8 mouse cellular contexts compared by ENCODE assay signal in the genomic region with DNA sequence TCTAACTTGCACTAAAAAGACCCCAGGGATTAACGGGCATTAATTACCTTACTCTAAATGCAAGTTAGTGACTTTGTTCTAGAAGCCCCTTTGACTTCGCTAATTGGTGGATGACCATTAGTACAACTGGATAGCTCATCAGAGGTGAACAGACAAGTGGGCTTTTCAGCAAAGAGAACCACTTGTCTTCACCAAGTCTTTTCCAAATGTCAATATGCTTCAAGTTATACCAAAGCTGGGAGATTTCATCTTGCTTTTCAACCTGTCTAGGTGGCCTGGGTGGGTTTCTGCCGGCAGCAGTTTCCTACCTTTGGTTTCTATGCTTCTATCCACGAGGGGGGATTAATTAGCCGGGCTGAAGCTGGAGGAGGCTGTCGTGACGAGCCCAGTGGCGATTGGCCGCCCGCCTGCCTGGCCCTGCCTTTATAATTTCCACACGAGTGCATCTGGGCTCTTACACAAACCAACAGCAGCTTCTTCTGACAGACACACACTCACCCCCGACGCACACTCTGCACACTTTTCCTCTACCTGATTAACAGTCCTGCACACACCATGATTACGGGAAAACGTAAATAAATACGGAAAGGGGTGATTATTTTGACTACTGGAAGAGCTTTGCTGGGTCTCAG. TPM values are rescaled to one million over a fixed set of nuclear protein-coding genes. Genes with fewer than 3 reads are reported as not detected.
DNase-seq lines count a peak whose midpoint lies in the region; ATAC-seq lines count a peak whose summit lies in the region.

A gene (plus strand): TSS at position 455 of the 632 bp plus-strand sequence.

- intact Hi-C loops in heart, postnatal 10 days (cut with DNase I), result no loop called here

- H3K9ac ChIP-seq in embryonic facial prominence, embryonic 14.5 days (ENCODE audit: low read depth, low read length), result peak within 1 kb of the TSS; percentile 91
- peak within 1 kb of the TSS; percentile 85 for H3K9ac ChIP-seq in limb, embryonic 11.5 days (ENCODE audit: low read length)

- peak within 1 kb of the TSS; percentile 89 for H3K27ac ChIP-seq in embryonic facial prominence, embryonic 14.5 days (replicated peaks; ENCODE audit: low read depth, low read length)
- peak within 1 kb of the TSS; percentile 98 for H3K27ac ChIP-seq in limb, embryonic 11.5 days (replicated peaks; ENCODE audit: low read depth, low read length)

- H3K4me3 ChIP-seq in embryonic facial prominence, embryonic 14.5 days (ENCODE audit: low read depth, low read length), result peak within 1 kb of the TSS; percentile 52
- H3K4me3 ChIP-seq in limb, embryonic 11.5 days (ENCODE audit: low read depth, low read length), result peak within 1 kb of the TSS; percentile 54

- peak; percentile 82 for ATAC-seq in embryonic facial prominence, embryonic 14.5 days (ENCODE audit: low read depth)
- 0 out of 2 replicates have a peak, but pooled peaks have one; percentile 32 for ATAC-seq in limb, embryonic 11.5 days (ENCODE audit: insufficient number of reproducible peaks, low FRiP score, low TSS enrichment, low read depth)

- 3% methylated on average over 16 of the region's 16 CpGs for WGBS in embryonic facial prominence, embryonic 14.5 days
- WGBS in limb, embryonic 11.5 days, result under 1% methylated on average over 16 of the region's 16 CpGs

- peak; percentile 12 for DNase-seq in 3T3-L1 (ENCODE audit: low read depth, low spot score)
- DNase-seq in ZHBTc4 (ENCODE audit: low read depth, low spot score), result peak; percentile 21
- peak; percentile 93 for DNase-seq in embryonic facial prominence, embryonic 14.5 days (ENCODE audit: low spot score)
- DNase-seq in heart, postnatal 10 days, result peak; percentile 14 to 38
- DNase-seq in limb, embryonic 11.5 days (ENCODE audit: low spot score), result peak; percentile 82
- DNase-seq in retina, adult 2 months (ENCODE audit: low read depth, low spot score), result peak; percentile 92
- DNase-seq in MN1 (ENCODE audit: low spot score), result no peak
- no peak for DNase-seq in layer of hippocampus, adult 9-10 months (ENCODE audit: low spot score)

- H3K36me3 ChIP-seq in embryonic facial prominence, embryonic 14.5 days (ENCODE audit: control insufficient read depth, insufficient read depth, low read length), result no peaks in the 10 kb centered on the region
- no peaks in the 10 kb centered on the region for H3K36me3 ChIP-seq in limb, embryonic 11.5 days (ENCODE audit: control insufficient read depth, insufficient read depth, low read length)

- no peaks in the 10 kb centered on the region for H3K4me1 ChIP-seq in embryonic facial prominence, embryonic 14.5 days (ENCODE audit: control insufficient read depth, insufficient read depth, low read length)
- peaks cover 14% of the 10 kb centered on the region for H3K4me1 ChIP-seq in limb, embryonic 11.5 days (ENCODE audit: control insufficient read depth, insufficient read depth, low read length)

- H3K9me3 ChIP-seq in embryonic facial prominence, embryonic 14.5 days (ENCODE audit: control insufficient read depth, low read length), result no peaks in the 10 kb centered on the region
- no peaks in the 10 kb centered on the region for H3K9me3 ChIP-seq in limb, embryonic 11.5 days (ENCODE audit: control insufficient read depth, low read length)

- H3K27me3 ChIP-seq in embryonic facial prominence, embryonic 14.5 days (replicated peaks; ENCODE audit: control insufficient read depth, insufficient read depth, low read length), result peaks cover 25% of the 10 kb centered on the region
- peaks cover 4% of the 10 kb centered on the region; the same call in 1 of the 2 replicates for H3K27me3 ChIP-seq in limb, embryonic 11.5 days (ENCODE audit: control insufficient read depth, insufficient read depth, low read length)

- H3K4me2 ChIP-seq in embryonic facial prominence, embryonic 14.5 days (ENCODE audit: low read depth, low read length), result peak within 1 kb of the TSS; percentile 78
- H3K4me2 ChIP-seq in limb, embryonic 11.5 days (ENCODE audit: low read depth, severe bottlenecking), result peak within 1 kb of the TSS; percentile 73

RNA-seq across cellular contexts. Expression of the gene that starts here (rescaled TPM):
- 21.9 and 24.6 TPM in 2 replicates for polyA plus RNA-seq in embryonic facial prominence, embryonic 14.5 days (2014; fragmentation: Nextera tagmentation; extraction: Ambion mirVana)
- total RNA-seq in heart, postnatal 10 days (2021), result under 1 TPM; 0.10 TPM
- 81.1 and 84.6 TPM in 2 replicates for polyA plus RNA-seq in limb, embryonic 11.5 days (2014; fragmentation: Nextera tagmentation; extraction: Ambion mirVana)

Comparison
In these comparisons a context has a peak if more than half of its experiments do, and no peak if none do; other contexts are left out.
1. Peak in DNase-seq in heart, postnatal 10 days; RNA of the gene not detected or under 1 TPM.
2. DNase-seq: peak in 3T3-L1 (single experiment), ZHBTc4 (single experiment), embryonic facial prominence, embryonic 14.5 days (single experiment), limb, embryonic 11.5 days (single experiment) and retina, adult 2 months (single experiment); none in MN1 (single experiment) and layer of hippocampus, adult 9-10 months (single experiment).